Mouse (Mus musculus) megakaryocyte, embryonic 14.5 days (primary cell): ENCODE measurements around the gene Pdss2.

Experiments
- FLI1 ChIP-seq: IDR thresholded peaks from 2 replicates; pipeline ENCODE4 v1.6.1; 2012; ENCODE audit warnings: low read length, inconsistent platforms, mixed read lengths
- GATA1 ChIP-seq: IDR thresholded peaks from 3 replicates; pipeline ENCODE4 v1.6.1; 2012; ENCODE audit warnings: mixed read lengths, low read length, inconsistent platforms, borderline replicate concordance

- no peak for TF ChIP-seq GATA1
- TF ChIP-seq FLI1, result no peak
Observed at GRCm38 (mm10) chr10:43489139-43489538, 267.9 kb downstream of the Pdss2 start.
